Mouse (Mus musculus) bone marrow macrophage, adult 2 months (primary cell): ENCODE results near the gene Ddx20.

ENCODE experiments used
- CTCF ChIP-seq: IDR thresholded peaks from 2 replicates; pipeline ENCODE4 v1.5.1; 2012; ENCODE audit warnings: low read depth, mild to moderate bottlenecking, low read length, moderate library complexity
- POLR2A ChIP-seq: IDR thresholded peaks from 2 replicates; pipeline ENCODE4 v1.6.1; 2012; ENCODE audit warnings: mild to moderate bottlenecking, low read depth, low read length, borderline replicate concordance

- TF ChIP-seq POLR2A = no peak
- TF ChIP-seq CTCF = no peak
Observed at GRCm38 (mm10) chr3:105693327-105694080, 6.1 kb upstream of the Ddx20 start.
